Mouse (Mus musculus) heart, adult 2 months (tissue): ENCODE results near the gene Myl9. TPM values are rescaled to one million over a fixed set of nuclear protein-coding genes. Genes with fewer than 3 reads are reported as not detected.
"Not testable (repeated sequence)": the region's sequence is repeated elsewhere in the genome, so short reads cannot be mapped to it uniquely, and the experiment has no call there.

Experiments
- DNase-seq, 2 experiments: peaks; one replicate each; pipeline ENCODE4 v3.0.0; 2021
- H3K27ac ChIP-seq: fragments of 200-600 bp; 2 replicates; pipeline ENCODE4 v1.8.1; 2022
- H3K27me3 ChIP-seq: fragments of 200-500 bp; 2 replicates; pipeline ENCODE4 v1.6.1; 2012; ENCODE audit warnings: mild to moderate bottlenecking, low read length, inconsistent platforms, mixed read lengths; ENCODE audit not compliant: control insufficient read depth, insufficient read depth
- H3K36me3 ChIP-seq: fragments of 200-500 bp; 2 replicates; pipeline ENCODE4 v1.6.1; 2012; ENCODE audit warnings: low read length, inconsistent platforms; ENCODE audit not compliant: control insufficient read depth, insufficient read depth
- H3K4me1 ChIP-seq: fragments of 200-500 bp; 2 replicates; pipeline ENCODE4 v1.6.1; 2011; ENCODE audit warnings: low read length; ENCODE audit not compliant: control insufficient read depth, insufficient read depth
- H3K4me3 ChIP-seq: fragments of 200-600 bp; 2 replicates; pipeline ENCODE4 v1.8.1; 2022
- H3K79me2 ChIP-seq: fragments of 200-500 bp; replicated peaks from 2 replicates; pipeline ENCODE4 v1.6.1; 2012; ENCODE audit warnings: mild to moderate bottlenecking, inconsistent platforms, low read length, moderate library complexity, mixed read lengths; ENCODE audit not compliant: control insufficient read depth, insufficient read depth
- H3K9ac ChIP-seq: fragments of 200-500 bp; 2 replicates; pipeline ENCODE4 v1.6.1; 2012; ENCODE audit warnings: low read depth, mild to moderate bottlenecking, control low read depth, inconsistent platforms, low read length, mixed read lengths
- CTCF ChIP-seq: fragments of 200-600 bp; IDR thresholded peaks from 2 replicates; pipeline ENCODE4 v1.8.1; 2022; ENCODE audit warnings: antibody characterized with exemption, mild to moderate bottlenecking, moderate library complexity
- EP300 ChIP-seq: fragments of 200-500 bp; IDR thresholded peaks from 2 replicates; pipeline ENCODE4 v1.6.1; 2011; ENCODE audit warnings: low read depth, low read length, control low read depth; ENCODE audit not compliant: insufficient read depth
- POLR2A ChIP-seq: fragments of 200-500 bp; IDR thresholded peaks from 2 replicates; pipeline ENCODE4 v1.6.1; 2011; ENCODE audit warnings: mild to moderate bottlenecking, low read depth, low read length, control low read depth; ENCODE audit not compliant: insufficient read depth
- WGBS: fragments of 180-500 bp; shearing (Covaris S2); methylation state at CpG from one replicate; pipeline ENCODE4 v1.1.7; 2018; 5-methylcytosine and 5-hydroxymethylcytosine counted together
- intact Hi-C: fragments of 180-260 bp; cut with DNase I; formaldehyde crosslinking; loops from one replicate; pipeline ENCODE4 v1.15.1; 2025
- polyA plus RNA-seq: library from polyadenylated mRNA; depleted of rRNA; stranded (reverse); fragments of >200 nt; gene quantifications from 2 replicates; pipeline ENCODE4 v1.2.3, GENCODE M21; 2012
- total RNA-seq, 2 experiments: library from RNA; stranded (reverse); gene quantifications; 2 replicates each; pipeline ENCODE4 v1.2.3; 2021

Gene Myl9
- total and polyA plus RNA-seq, 3 experiments, result 86.6 to 204 (median 107) TPM

DNA sequence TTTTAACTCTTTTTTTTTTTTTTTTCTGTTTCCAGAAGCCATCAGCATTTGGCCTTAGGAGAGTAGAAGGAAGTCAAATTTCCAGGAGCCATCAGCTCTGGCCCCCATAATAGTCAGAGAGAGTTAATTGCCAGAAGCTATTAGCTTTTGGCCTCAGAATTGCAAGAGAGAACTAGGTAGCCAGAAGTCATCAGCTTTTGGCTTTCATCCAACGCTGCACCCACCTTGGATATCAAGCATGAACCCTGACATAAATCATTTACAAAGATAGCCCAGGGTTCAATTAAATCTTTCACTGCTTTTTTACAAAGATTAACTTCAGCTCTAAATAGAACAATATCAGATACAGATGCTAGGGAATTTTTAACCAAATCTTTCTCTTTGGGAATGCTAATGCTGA lies 23.3 kb downstream of the Myl9 start:
- Histone ChIP-seq H3K79me2 (no peaks in the 10 kb centered on the region), H3K4me1 (no peaks in the 10 kb centered on the region), H3K9ac (no peak overlapping the region), H3K27me3 (no peaks in the 10 kb centered on the region), H3K27ac (no peak overlapping the region), H3K4me3 (no peak overlapping the region), H3K36me3 (no peaks in the 10 kb centered on the region)
- TF ChIP-seq CTCF (no peak), EP300 (no peak), POLR2A (no peak)
- intact Hi-C loops, result no loop called here
- 78% methylated on average over 1 of the region's 1 CpGs for WGBS
- no peak for DNase-seq

DNA sequence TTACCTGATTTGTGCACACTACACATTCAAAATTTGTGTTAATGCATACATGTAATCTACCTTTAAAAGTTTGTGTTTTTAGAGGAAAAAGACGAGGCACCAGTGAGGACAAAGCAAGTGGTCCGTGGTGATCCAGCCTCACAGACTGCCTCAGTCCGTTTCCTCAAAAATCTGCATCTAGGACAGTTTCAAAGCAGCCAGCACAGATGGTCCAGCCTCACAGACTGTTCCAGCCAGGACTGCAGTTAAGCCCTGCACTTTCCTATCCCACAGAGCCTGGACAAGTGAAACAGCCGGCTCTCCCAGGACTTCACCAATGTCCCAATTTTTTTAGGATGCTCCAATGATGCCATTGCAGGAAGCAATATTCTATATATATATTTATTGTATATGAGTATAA lies 25.8 kb downstream of the Myl9 start:
- no peak overlapping the region for H3K9ac ChIP-seq
- DNase-seq, result no peak
- 75% methylated on average over 4 of the region's 4 CpGs for WGBS
- no peaks in the 10 kb centered on the region for H3K4me1 ChIP-seq
- no peaks in the 10 kb centered on the region for H3K36me3 ChIP-seq
- TF ChIP-seq EP300 (no peak), POLR2A (no peak), CTCF (no peak)
- no peak overlapping the region for H3K4me3 ChIP-seq
- H3K27me3 ChIP-seq, result no peaks in the 10 kb centered on the region
- no peaks in the 10 kb centered on the region for H3K79me2 ChIP-seq
- H3K27ac ChIP-seq, result no peak overlapping the region
- intact Hi-C loops, result no loop called here

DNA sequence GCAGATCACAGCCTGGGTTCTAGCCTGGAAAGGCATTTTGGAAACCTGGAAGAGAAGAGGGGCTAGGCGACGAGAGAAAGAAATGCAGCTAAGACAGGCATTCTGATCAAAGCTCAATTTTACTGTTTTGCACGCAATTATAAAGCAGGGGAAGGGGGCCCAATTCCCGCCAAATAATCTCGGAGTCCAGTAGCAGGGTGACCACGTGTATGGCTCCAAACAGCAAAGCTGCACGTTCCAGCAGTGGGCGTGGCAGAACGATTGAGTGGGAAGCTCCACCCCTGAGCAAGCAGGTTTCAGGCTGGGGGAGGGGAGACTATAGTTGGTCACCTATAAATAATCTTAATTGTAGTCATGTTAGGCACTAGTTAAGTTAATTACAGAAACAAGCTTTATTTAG lies 26.9 kb downstream of the Myl9 start:
- H3K4me1 ChIP-seq, DNase-seq, intact Hi-C loops, H3K4me3 ChIP-seq, H3K27me3 ChIP-seq, H3K79me2 ChIP-seq, H3K27ac ChIP-seq, H3K36me3 ChIP-seq, H3K9ac ChIP-seq: not testable (repeated sequence)
- WGBS, result 44% methylated on average over 9 of the region's 9 CpGs

DNA sequence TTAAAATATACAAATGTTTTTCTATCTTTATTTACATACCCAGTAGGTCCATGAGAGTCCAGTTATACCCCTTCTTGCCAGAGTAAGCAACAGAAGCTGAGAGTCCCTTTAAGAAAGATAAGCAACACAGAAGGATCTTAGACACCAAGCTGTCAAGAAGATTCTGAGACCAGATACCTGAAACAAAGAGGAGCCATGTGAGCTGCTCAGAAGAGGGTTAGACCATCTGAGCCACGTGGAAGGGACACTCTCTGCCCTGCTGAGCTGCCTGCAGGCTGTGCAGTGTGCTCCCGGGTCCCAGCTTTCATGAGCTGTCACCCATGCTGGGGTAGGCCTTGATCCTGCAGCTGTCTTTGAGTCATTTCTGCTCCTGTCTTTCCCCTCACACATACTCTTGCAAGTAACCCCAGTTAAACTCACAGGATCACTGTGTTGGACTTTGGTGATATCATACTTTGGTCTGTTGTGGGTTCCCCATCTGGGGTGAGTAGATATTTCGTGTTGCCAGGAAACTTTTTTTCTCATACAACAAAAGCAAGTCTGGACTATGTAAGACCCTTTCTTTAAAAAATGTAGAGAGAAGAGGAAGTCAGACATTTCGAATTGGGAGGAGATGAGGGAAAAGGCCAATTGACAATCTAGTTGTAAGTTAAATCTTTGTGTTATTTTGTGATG lies 28.6 kb downstream of the Myl9 start:
- H3K36me3 ChIP-seq, result no peaks in the 10 kb centered on the region
- no peaks in the 10 kb centered on the region for H3K4me1 ChIP-seq
- TF ChIP-seq POLR2A, result no peak
- TF ChIP-seq CTCF, result no peak
- TF ChIP-seq EP300, result no peak
- intact Hi-C loops, result no loop called here
- 57% methylated on average over 4 of the region's 4 CpGs for WGBS
- H3K4me3 ChIP-seq, result no peak overlapping the region
- H3K79me2 ChIP-seq, result no peaks in the 10 kb centered on the region
- H3K9ac ChIP-seq, result no peak overlapping the region
- no peaks in the 10 kb centered on the region for H3K27me3 ChIP-seq
- no peak for DNase-seq
- H3K27ac ChIP-seq, result no peak overlapping the region

DNA sequence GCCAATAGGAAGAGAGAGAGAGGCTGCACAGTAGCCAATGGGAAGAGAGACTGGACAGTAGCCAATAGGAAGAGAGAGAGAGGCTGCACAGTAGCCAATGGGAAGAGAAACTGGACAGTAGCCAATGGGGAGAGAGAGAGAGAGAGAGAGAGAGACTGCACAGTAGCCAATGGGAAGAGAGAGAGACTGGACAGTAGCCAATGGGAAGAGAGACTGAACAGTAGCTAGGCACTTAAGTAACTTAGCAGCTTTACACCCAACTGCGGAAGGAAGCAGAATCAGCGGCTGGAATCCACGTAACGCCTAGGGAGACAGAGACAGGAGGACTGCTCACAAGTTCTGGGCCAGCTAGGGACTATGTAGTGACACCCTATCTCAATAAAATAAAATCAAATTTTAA lies 29.4 kb downstream of the Myl9 start:
- DNase-seq, result no peak
- no peak overlapping the region for H3K4me3 ChIP-seq
- H3K36me3 ChIP-seq, result no peaks in the 10 kb centered on the region
- H3K27me3 ChIP-seq, result no peaks in the 10 kb centered on the region
- H3K9ac ChIP-seq, result no peak overlapping the region
- 54% methylated on average over 4 of the region's 4 CpGs for WGBS
- H3K79me2 ChIP-seq, result no peaks in the 10 kb centered on the region
- no peaks in the 10 kb centered on the region for H3K4me1 ChIP-seq
- TF ChIP-seq CTCF, result no peak
- TF ChIP-seq EP300, result no peak
- intact Hi-C loops, result no loop called here
- H3K27ac ChIP-seq, result no peak overlapping the region

DNA sequence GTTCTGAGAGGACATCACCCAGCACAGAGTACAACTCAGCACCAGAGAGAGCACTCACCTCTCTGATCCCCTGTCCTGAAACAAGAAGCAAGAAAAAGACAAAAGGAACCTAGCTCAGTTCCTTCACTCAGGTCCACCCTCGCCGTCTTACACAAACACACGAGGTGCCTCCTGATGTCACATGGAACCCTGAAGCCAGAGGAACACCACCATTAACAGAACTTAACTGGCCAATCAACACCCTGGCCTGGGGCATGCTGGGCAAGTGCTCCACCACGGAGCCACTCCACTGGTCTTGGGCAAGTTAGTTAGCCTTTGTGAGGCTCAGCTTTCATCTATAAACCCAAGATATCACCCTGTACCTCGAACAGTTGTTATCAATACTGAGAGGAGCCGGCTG lies 31.7 kb downstream of the Myl9 start:
- WGBS, result 70% methylated on average over 6 of the region's 6 CpGs
- no peak for DNase-seq
- no peaks in the 10 kb centered on the region for H3K36me3 ChIP-seq
- no peaks in the 10 kb centered on the region for H3K27me3 ChIP-seq
- no peak overlapping the region for H3K4me3 ChIP-seq
- no peaks in the 10 kb centered on the region for H3K79me2 ChIP-seq
- H3K4me1 ChIP-seq, result no peaks in the 10 kb centered on the region
- H3K9ac ChIP-seq, result no peak overlapping the region
- TF ChIP-seq CTCF (no peak), POLR2A (no peak), EP300 (no peak)
- H3K27ac ChIP-seq, result no peak overlapping the region
- intact Hi-C loops, result loop anchor here (5.0 kb wide), 1 partner anchor 225 kb away; no protein-coding TSS in a partner anchor
